Mouse (Mus musculus) hindbrain, embryonic 15.5 days (tissue): ENCODE data around the gene Cyld. TPM values are rescaled to one million over a fixed set of nuclear protein-coding genes. Genes with fewer than 3 reads are reported as not detected.

Experiments
- ATAC-seq: fragments of 200-750 bp; cut with Nextera tagmentation; 2 replicates; pipeline ENCODE4 v1.8.0; 2017; ENCODE audit warnings: low read depth, moderate number of reproducible peaks, moderate TSS enrichment; ENCODE audit not compliant: low FRiP score
- H3K27ac ChIP-seq: fragments of 300-500 bp; sonication (generic); replicated peaks from 2 replicates; pipeline ENCODE4 v1.5.1; 2015; ENCODE audit warnings: mild to moderate bottlenecking, inconsistent platforms
- H3K27me3 ChIP-seq: fragments of 300-500 bp; sonication (generic); 2 replicates; pipeline ENCODE4 v1.6.1; 2015; ENCODE audit warnings: control low read depth, inconsistent platforms
- H3K36me3 ChIP-seq: fragments of 300-500 bp; sonication (generic); 2 replicates; pipeline ENCODE4 v1.6.1; 2015; ENCODE audit warnings: control low read depth, inconsistent platforms
- H3K4me1 ChIP-seq: fragments of 300-500 bp; sonication (generic); replicated peaks from 2 replicates; pipeline ENCODE4 v1.6.1; 2015; ENCODE audit warnings: control low read depth, inconsistent platforms
- H3K4me2 ChIP-seq: fragments of 300-500 bp; sonication (generic); 2 replicates; pipeline ENCODE4 v1.6.1; 2015; ENCODE audit warnings: moderate library complexity, mild to moderate bottlenecking, inconsistent platforms
- H3K4me3 ChIP-seq: fragments of 300-500 bp; sonication (generic); 2 replicates; pipeline ENCODE4 v1.5.1; 2015; ENCODE audit warnings: mild to moderate bottlenecking, inconsistent platforms
- H3K9ac ChIP-seq: fragments of 300-500 bp; sonication (generic); 2 replicates; pipeline ENCODE4 v1.6.1; 2015; ENCODE audit warnings: inconsistent platforms
- H3K9me3 ChIP-seq: fragments of 300-500 bp; sonication (generic); 2 replicates; pipeline ENCODE4 v1.6.1; 2016; ENCODE audit warnings: control low read depth, inconsistent platforms
- WGBS: fragments of 180-500 bp; shearing (Covaris S2); methylation state at CpG from one replicate; pipeline ENCODE4 v1.1.7; 2015; 5-methylcytosine and 5-hydroxymethylcytosine counted together
- polyA plus RNA-seq: library from polyadenylated mRNA; unstranded; fragments of >200 nt; fragmentation: Nextera tagmentation; extraction: Ambion mirVana; gene quantifications from 2 replicates; pipeline ENCODE4 v1.2.1, GENCODE M21; 2015

The Cyld gene
- polyA plus RNA-seq, 1 experiment from 2014 or later = 12.3 TPM

DNA sequence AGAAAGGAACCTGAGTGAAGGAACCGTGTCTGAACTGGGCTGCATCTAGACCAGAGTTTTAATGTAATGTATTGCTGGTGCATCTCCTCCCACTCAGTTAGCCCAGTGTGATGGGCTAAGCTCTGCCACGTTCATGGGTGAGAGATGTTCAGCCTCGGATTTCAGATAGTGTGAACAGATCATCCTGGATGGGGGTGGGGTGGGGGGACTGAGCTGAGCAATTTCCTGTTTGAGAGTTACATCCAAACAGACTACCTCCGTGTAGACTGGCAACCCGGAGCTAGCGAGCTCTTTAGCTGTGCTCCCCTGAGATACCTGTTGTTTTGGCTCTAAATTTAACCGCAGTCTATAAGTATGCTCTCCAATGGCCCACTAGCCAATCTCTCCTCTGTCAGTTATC lies 4.9 kb upstream of the Cyld start:
- no peak overlapping the region for H3K27ac ChIP-seq
- H3K36me3 ChIP-seq = no peaks in the 10 kb centered on the region
- no peak for ATAC-seq
- H3K9me3 ChIP-seq = no peaks in the 10 kb centered on the region
- H3K4me3 ChIP-seq = no peak overlapping the region
- no peak overlapping the region for H3K9ac ChIP-seq
- 61% methylated on average over 7 of the region's 7 CpGs for WGBS
- H3K4me1 ChIP-seq = peaks cover 4% of the 10 kb centered on the region
- no peak overlapping the region for H3K4me2 ChIP-seq
- H3K27me3 ChIP-seq = peaks cover 6% of the 10 kb centered on the region; the same call in 1 of the 2 replicates

DNA sequence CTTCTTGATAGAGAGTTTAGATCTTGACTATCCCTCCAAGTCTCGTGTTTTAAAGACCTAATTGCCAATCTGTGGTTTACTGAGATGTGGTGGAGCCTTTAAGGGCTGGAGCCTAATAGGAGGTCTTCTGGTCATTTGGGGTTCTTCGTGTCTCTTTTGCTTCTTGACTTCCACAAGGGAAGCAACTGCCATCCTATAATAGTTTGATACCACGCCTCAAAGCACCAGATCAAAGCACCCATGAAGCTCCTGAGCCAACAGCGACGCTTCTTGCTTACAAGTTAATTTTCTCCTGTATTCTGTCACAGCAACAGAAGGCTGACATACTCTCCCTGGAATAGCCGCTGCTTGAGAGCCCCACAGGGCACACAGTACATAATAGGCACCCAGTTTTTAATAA lies 4.0 kb upstream of the Cyld start:
- H3K9me3 ChIP-seq = no peaks in the 10 kb centered on the region
- whole genome bisulfite sequencing = 79% methylated on average over 6 of the region's 6 CpGs
- H3K27me3 ChIP-seq = peaks cover 6% of the 10 kb centered on the region; the same call in 1 of the 2 replicates
- peaks cover 9% of the 10 kb centered on the region for H3K4me1 ChIP-seq
- H3K4me2 ChIP-seq = no peak overlapping the region
- H3K4me3 ChIP-seq = no peak overlapping the region
- no peak overlapping the region for H3K9ac ChIP-seq
- no peak for ATAC-seq
- H3K36me3 ChIP-seq = no peaks in the 10 kb centered on the region
- H3K27ac ChIP-seq = no peak overlapping the region

DNA sequence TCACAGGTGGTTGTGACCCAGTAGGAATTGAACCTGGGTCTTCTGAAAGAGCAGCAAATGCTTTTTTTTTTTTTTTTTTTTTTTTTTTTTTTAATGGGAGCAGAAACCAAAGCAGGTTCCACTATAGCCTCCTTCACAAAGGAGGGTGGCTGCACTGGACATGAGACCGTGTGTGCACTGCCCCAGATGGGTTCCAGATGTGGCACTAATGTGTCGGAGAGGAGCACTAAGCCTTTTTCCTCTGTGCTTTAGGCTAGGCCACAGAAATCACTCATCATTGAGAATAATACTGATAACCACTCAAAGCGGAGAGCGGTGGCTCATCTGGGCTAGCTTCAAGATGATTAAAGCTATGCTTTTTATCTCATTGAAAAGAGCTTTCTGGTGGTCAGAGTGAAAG lies 3.5 kb upstream of the Cyld start:
- H3K27ac ChIP-seq = no peak overlapping the region
- 91% methylated on average over 4 of the region's 4 CpGs for WGBS
- no peak overlapping the region for H3K9ac ChIP-seq
- H3K4me2 ChIP-seq = no peak overlapping the region
- H3K27me3 ChIP-seq = peaks cover 6% of the 10 kb centered on the region; the same call in 1 of the 2 replicates
- ATAC-seq = no peak
- H3K4me3 ChIP-seq = no peak overlapping the region
- H3K36me3 ChIP-seq = no peaks in the 10 kb centered on the region
- H3K9me3 ChIP-seq = no peaks in the 10 kb centered on the region
- peaks cover 13% of the 10 kb centered on the region for H3K4me1 ChIP-seq

DNA sequence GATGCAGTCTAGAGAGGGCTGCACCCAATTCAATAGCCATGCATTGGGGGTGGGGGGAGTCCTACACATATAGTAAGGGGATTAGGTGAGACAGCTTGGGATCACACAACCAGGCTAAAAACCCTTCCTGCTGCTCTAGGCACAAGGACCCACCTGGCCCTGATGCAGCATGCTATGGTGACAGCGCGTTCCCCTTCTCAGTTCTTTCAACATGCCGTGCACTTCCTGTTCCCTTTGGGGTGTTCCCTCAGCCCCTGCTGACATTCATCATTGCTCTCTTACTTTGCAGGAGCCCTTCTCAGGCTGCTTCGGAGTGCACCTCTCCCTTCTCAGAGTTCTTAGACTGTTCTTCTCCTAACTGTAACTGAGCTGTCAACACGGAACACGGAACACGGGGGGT lies 2.5 kb upstream of the Cyld start:
- Histone ChIP-seq H3K9me3 (no peaks in the 10 kb centered on the region), H3K4me1 (peaks cover 13% of the 10 kb centered on the region), H3K9ac (no peak overlapping the region), H3K4me3 (no peak overlapping the region), H3K4me2 (no peak overlapping the region), H3K36me3 (no peaks in the 10 kb centered on the region), H3K27me3 (peaks cover 6% of the 10 kb centered on the region; the same call in 1 of the 2 replicates), H3K27ac (no peak overlapping the region)
- no peak for ATAC-seq
- 86% methylated on average over 7 of the region's 7 CpGs for whole genome bisulfite sequencing

DNA sequence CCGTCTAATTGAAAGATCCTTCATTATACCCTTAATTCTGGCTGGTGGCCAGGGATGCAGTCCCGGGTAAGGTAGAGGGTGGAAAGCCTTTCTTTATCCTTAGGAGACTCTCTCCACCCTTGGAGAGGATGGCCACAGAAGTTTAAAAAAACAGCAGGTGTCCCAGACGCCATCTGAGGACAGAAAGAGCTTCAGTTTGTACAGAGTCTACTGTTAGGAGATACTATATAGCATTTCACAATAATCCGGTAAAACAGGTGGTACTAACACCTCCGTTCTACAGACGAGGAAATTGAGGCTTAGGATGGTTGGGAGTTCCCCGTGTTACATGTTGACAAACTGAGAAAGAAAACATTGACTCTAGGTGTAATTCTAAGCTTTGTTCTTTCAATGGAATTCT lies 600 bp upstream of the Cyld start:
- Histone ChIP-seq H3K4me1 (peaks cover 19% of the 10 kb centered on the region), H3K4me2 (peak overlapping the region; percentile 73), H3K9me3 (no peaks in the 10 kb centered on the region), H3K27me3 (peaks cover 2% of the 10 kb centered on the region; the same call in 1 of the 2 replicates), H3K27ac (peak overlapping the region; percentile 18), H3K9ac (peak overlapping the region; percentile 27; the same call in 1 of the 2 replicates), H3K4me3 (peak overlapping the region; percentile 83), H3K36me3 (no peaks in the 10 kb centered on the region)
- peak; percentile 28 for ATAC-seq
- WGBS = 21% methylated on average over 7 of the region's 7 CpGs

DNA sequence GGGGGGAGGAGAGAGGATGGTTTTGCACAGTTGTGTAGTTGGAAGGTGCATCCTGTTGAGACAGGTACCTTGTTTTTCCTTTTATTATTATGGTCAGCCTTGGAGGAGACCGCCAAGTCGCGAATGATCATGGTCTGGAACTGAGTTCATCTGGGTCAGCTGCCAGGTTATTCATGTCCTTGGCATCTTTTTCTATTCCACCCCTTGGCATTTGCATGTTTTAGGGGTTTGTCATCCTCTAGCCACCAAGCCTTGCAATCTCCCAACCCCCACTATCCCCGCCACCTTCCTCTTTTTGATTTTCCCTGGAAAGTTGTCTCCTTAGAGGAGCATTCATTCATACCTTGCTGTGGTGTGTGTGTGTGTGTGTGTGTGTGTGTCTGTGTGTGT lies 809 bp downstream of the Cyld start:
- Histone ChIP-seq H3K27me3 (peaks cover 2% of the 10 kb centered on the region; the same call in 1 of the 2 replicates), H3K4me3 (peak overlapping the region; percentile 83), H3K9ac (peak overlapping the region; percentile 77), H3K36me3 (no peaks in the 10 kb centered on the region), H3K27ac (no peak overlapping the region), H3K4me2 (peak overlapping the region; percentile 73), H3K9me3 (no peaks in the 10 kb centered on the region), H3K4me1 (peaks cover 23% of the 10 kb centered on the region)
- WGBS = 15% methylated on average over 4 of the region's 4 CpGs
- ATAC-seq = no peak

DNA sequence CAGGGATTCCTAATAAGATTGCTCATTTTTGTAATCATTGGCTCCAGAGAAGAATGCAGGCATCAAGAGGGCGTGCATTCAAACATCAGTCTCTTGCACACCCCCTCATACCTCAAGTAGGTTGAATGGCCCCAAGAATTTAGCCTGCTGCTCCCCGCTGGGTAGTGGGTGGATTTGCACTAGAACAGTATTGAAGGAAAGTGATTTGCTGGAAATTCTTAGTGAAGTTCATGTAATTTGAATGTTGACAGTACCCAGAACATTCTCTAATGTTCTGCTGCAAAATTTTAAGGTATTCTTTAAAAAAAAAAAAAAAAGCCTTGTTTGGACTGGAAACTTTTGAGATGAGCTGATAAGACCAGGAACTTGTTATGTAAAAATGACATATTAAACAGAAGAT lies 1.2 kb downstream of the Cyld start:
- H3K4me2 ChIP-seq = peak overlapping the region; percentile 73
- WGBS = 37% methylated on average over 2 of the region's 2 CpGs
- peaks cover under 1% of the 10 kb centered on the region; the same call in 1 of the 2 replicates for H3K27me3 ChIP-seq
- H3K9ac ChIP-seq = peak overlapping the region; percentile 77
- H3K4me1 ChIP-seq = peaks cover 23% of the 10 kb centered on the region
- ATAC-seq = no peak
- H3K9me3 ChIP-seq = no peaks in the 10 kb centered on the region
- peak overlapping the region; percentile 83 for H3K4me3 ChIP-seq
- no peak overlapping the region for H3K27ac ChIP-seq
- H3K36me3 ChIP-seq = no peaks in the 10 kb centered on the region

DNA sequence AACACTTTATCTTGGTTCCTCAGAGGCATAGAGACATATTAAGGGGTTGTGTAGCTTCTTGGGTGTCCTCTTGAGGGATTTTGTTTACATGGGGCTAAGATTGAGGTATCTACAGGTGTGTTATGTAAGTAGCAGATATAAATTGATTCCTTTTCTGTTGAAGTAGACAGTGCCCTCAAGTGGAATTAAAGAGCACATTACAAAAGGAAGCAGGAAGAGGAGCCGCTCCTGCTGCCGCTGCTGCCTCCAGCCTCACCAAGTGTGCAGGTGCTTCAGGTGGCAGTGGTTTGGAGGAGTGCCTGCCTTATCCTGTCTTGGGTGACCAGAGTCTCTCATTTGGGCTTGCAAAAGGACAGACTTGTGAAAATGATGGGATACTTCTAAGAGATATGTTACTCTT lies 4.8 kb downstream of the Cyld start:
- H3K27ac ChIP-seq = no peak overlapping the region
- 29% methylated on average over 2 of the region's 2 CpGs for WGBS
- no peak for ATAC-seq
- H3K27me3 ChIP-seq = no peaks in the 10 kb centered on the region
- no peak overlapping the region for H3K4me3 ChIP-seq
- H3K4me2 ChIP-seq = no peak overlapping the region
- no peak overlapping the region for H3K9ac ChIP-seq
- no peaks in the 10 kb centered on the region for H3K36me3 ChIP-seq
- H3K9me3 ChIP-seq = no peaks in the 10 kb centered on the region
- H3K4me1 ChIP-seq = peaks cover 18% of the 10 kb centered on the region

DNA sequence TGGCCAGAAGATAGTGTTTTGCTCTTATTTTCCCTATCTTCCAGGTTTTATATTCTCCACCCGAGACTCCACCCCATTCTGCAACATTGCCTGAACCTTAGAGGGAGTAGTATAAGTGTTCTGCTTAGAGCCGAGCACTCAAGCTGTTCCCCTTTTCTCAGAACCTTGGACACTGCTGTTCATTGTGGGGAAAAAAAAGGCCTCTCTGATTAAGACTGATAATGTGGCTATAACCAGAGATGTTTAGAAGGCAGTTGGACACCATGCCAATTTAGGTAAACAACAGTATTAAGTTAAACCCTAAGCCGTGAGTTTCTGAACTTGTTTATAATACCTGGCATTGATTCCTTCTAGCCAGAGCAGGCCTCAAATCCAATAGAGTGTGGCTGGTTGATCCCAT lies 6.0 kb downstream of the Cyld start:
- no peaks in the 10 kb centered on the region for H3K27me3 ChIP-seq
- no peak overlapping the region for H3K9ac ChIP-seq
- no peaks in the 10 kb centered on the region for H3K9me3 ChIP-seq
- H3K4me1 ChIP-seq = peaks cover 15% of the 10 kb centered on the region
- no peaks in the 10 kb centered on the region for H3K36me3 ChIP-seq
- no peak for ATAC-seq
- H3K4me3 ChIP-seq = no peak overlapping the region
- no peak overlapping the region for H3K27ac ChIP-seq
- H3K4me2 ChIP-seq = no peak overlapping the region
- WGBS = 83% methylated on average over 3 of the region's 3 CpGs

DNA sequence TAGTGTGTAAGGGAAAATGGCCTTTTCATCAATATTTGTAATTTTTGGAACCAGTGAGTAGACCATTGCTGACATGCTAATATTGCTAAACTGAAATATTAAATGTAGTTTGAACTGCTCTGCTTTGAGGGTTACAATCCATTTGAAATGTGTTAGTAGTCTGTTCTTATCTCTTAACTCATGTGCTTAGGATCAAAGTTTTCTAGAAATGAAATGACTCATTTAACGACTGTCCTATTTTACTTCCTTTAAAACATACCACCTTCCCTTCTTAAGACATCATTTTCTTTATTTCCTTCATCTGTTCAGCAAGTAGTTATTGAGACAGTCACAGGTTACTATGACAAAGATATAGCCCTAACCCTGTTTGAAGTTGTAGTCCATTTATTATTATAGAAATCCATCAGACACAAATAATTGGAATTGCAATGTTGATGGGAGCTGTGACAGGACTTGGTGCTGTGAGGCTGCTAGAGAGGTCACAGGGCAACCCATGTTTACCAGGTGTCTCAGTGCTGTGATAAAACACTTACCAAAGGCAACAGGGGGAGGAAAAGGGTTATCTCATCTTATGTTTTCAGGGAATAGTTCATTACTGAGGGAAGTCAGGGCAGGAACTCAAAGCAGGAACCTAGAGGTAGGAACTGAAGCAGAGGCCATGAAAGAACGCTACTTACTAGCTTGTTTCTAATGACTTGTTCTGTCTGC lies 26.6 kb downstream of the Cyld start:
- 96% methylated on average over 2 of the region's 2 CpGs for WGBS
- H3K4me1 ChIP-seq = no peaks in the 10 kb centered on the region
- no peak for ATAC-seq
- H3K27me3 ChIP-seq = no peaks in the 10 kb centered on the region
- no peak overlapping the region for H3K27ac ChIP-seq
- H3K4me3 ChIP-seq = no peak overlapping the region
- no peak overlapping the region for H3K4me2 ChIP-seq
- no peaks in the 10 kb centered on the region for H3K9me3 ChIP-seq
- H3K36me3 ChIP-seq = peaks cover 17% of the 10 kb centered on the region
- H3K9ac ChIP-seq = no peak overlapping the region

DNA sequence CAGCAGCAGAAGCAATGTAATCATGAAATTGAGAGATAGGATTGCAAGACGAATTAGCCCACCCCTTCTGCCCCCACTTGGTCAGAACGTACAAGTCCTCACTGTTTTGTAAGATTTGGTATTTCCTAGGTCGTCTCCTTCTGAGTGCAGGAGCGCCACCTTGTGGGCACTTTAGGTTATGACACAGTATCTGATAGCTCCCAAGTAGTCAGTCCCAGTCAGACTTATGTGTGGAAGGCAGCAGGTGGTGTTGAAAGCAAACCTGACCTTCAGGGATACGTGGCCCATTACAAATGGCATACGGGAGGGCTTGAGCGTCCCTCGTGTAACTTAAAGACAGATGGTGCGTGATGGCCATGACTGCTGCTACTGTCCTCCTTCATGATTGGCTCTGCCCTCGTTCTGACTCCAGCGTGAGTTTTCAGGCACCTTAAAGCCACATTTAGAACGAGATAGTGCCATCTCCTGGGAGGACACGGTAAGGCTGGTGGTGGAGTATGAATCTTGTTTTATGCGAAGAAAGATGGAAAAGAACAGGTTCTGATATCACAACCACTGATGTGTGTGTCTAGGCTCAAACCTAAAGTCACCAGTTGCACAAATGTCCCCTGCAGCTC lies 58.5 kb downstream of the Cyld start:
- WGBS = 2% methylated on average over 14 of the region's 14 CpGs
- peak overlapping the region; percentile 21 for H3K4me3 ChIP-seq
- no peaks in the 10 kb centered on the region; the same call in 1 of the 2 replicates for H3K36me3 ChIP-seq
- no peak overlapping the region for H3K9ac ChIP-seq
- ATAC-seq = peak; percentile 83
- H3K4me2 ChIP-seq = peak overlapping the region; percentile 51
- peaks cover 3% of the 10 kb centered on the region; the same call in 1 of the 2 replicates for H3K4me1 ChIP-seq
- no peaks in the 10 kb centered on the region for H3K9me3 ChIP-seq
- 0 out of 2 replicates have a peak, but pooled peaks cover 9% of the 10 kb centered on the region for H3K27me3 ChIP-seq
- H3K27ac ChIP-seq = no peak overlapping the region

DNA sequence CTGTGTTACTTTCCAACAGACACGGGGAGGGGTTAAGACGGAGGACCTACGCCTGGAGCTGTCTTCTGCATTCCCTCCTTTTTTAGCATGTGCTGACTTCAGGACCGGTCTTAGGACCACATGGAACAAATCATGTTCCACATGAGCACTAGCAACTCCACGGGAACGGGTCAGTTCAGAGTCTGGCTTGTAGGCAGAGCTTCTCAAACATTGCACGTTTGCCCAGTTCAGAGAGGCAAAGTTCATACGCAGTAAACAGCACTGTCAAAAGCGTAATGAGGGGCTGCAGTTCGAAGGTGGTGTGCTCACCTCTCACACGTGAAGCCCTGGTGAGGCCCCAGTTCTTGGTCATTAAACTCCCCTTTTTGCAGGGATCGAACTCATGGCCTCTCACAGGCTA lies 65.2 kb downstream of the Cyld start:
- no peak overlapping the region for H3K27ac ChIP-seq

More for the DNA sequence above, 65.2 kb downstream of the Cyld start:
- Histone ChIP-seq H3K27me3 (no peaks in the 10 kb centered on the region), H3K4me3 (no peak overlapping the region), H3K9ac (no peak overlapping the region), H3K9me3 (no peaks in the 10 kb centered on the region), H3K4me1 (no peaks in the 10 kb centered on the region), H3K4me2 (no peak overlapping the region), H3K36me3 (no peaks in the 10 kb centered on the region)
- 90% methylated on average over 12 of the region's 12 CpGs for WGBS
- ATAC-seq = no peak
